Mouse (Mus musculus): ENCODE measurements around the gene Pef1.

The Pef1 gene

GRCm38 (mm10) chr4:130095137-130095536 lies 7.2 kb upstream of the Pef1 start:
- DNase-seq (ENCODE audit: low spot score in 2 of 2): no peak

- no peak for DNase-seq (ENCODE audit: low spot score in 2 of 2)
Measured at GRCm38 (mm10) chr4:130101183-130101582, 1.2 kb upstream of the Pef1 start.

GRCm38 (mm10) chr4:130103632-130104031 lies 1.3 kb downstream of the Pef1 start:
- DNase-seq (ENCODE audit: low spot score in 2 of 2): no peak

GRCm38 (mm10) chr4:130104584-130104983 lies 2.2 kb downstream of the Pef1 start:
- no peak for DNase-seq (ENCODE audit: low spot score in 2 of 2)

GRCm38 (mm10) chr4:130107065-130107443 lies 4.7 kb downstream of the Pef1 start:
- no peak for DNase-seq (ENCODE audit: low spot score in 2 of 2)

GRCm38 (mm10) chr4:130107444-130108131 lies 5.2 kb downstream of the Pef1 start:
- DNase-seq (ENCODE audit: low spot score in 2 of 2): peak; percentile 100

- no peak for DNase-seq (ENCODE audit: low spot score in 2 of 2)
Measured at GRCm38 (mm10) chr4:130108929-130109328, 6.6 kb downstream of the Pef1 start.

GRCm38 (mm10) chr4:130109666-130110065 lies 7.3 kb downstream of the Pef1 start:
- DNase-seq (ENCODE audit: low spot score in 2 of 2): no peak

GRCm38 (mm10) chr4:130110091-130110490 lies 7.7 kb downstream of the Pef1 start:
- no peak for DNase-seq (ENCODE audit: low spot score in 2 of 2)

- no peak for DNase-seq (ENCODE audit: low spot score in 2 of 2)
Measured at GRCm38 (mm10) chr4:130112299-130112698, 9.9 kb downstream of the Pef1 start.

- DNase-seq (ENCODE audit: low spot score in 2 of 2): no peak
Measured at GRCm38 (mm10) chr4:130112732-130113131, 10.4 kb downstream of the Pef1 start.

- DNase-seq (ENCODE audit: low spot score in 2 of 2): no peak
Measured at GRCm38 (mm10) chr4:130120752-130121151, 18.4 kb downstream of the Pef1 start.

- DNase-seq (ENCODE audit: low spot score in 2 of 2): no peak
Measured at GRCm38 (mm10) chr4:130121560-130121959, 19.2 kb downstream of the Pef1 start.

GRCm38 (mm10) chr4:130123020-130123419 lies 20.7 kb downstream of the Pef1 start:
- no peak for DNase-seq (ENCODE audit: low spot score in 2 of 2)

- no peak for DNase-seq (ENCODE audit: low spot score in 2 of 2)
Measured at GRCm38 (mm10) chr4:130124110-130124509, 21.8 kb downstream of the Pef1 start.

GRCm38 (mm10) chr4:130125164-130125563 lies 22.8 kb downstream of the Pef1 start:
- DNase-seq (ENCODE audit: low spot score in 2 of 2): no peak

GRCm38 (mm10) chr4:130125935-130126334 lies 23.6 kb downstream of the Pef1 start:
- DNase-seq (ENCODE audit: low spot score in 2 of 2): no peak

GRCm38 (mm10) chr4:130128907-130129306 lies 26.5 kb downstream of the Pef1 start:
- no peak for DNase-seq (ENCODE audit: low spot score in 2 of 2)

- DNase-seq (ENCODE audit: low spot score in 2 of 2): no peak
Measured at GRCm38 (mm10) chr4:130130082-130130481, 27.7 kb downstream of the Pef1 start.

- no peak for DNase-seq (ENCODE audit: low spot score in 2 of 2)
Measured at GRCm38 (mm10) chr4:130130641-130131350, 28.4 kb downstream of the Pef1 start.

GRCm38 (mm10) chr4:130131448-130132105 lies 29.2 kb downstream of the Pef1 start:
- DNase-seq (ENCODE audit: low spot score in 2 of 2): no peak

- no peak for DNase-seq (ENCODE audit: low spot score in 2 of 2)
Measured at GRCm38 (mm10) chr4:130133399-130133798, 31.0 kb downstream of the Pef1 start.
